Mouse (Mus musculus) hindbrain, embryonic 13.5 days (tissue): ENCODE results near the gene Tmem231. TPM values are rescaled to one million over a fixed set of nuclear protein-coding genes. Genes with fewer than 3 reads are reported as not detected.
A peak's percentile ranks its signal among the peaks of the same experiment; 100 is the strongest.
"Not testable (repeated sequence)": the region's sequence is repeated elsewhere in the genome, so short reads cannot be mapped to it uniquely, and the experiment has no call there.

Experiments used
- ATAC-seq: fragments of 200-750 bp; cut with Nextera tagmentation; 2 replicates; pipeline ENCODE4 v1.8.0; 2017; ENCODE audit warnings: moderate TSS enrichment; ENCODE audit not compliant: low FRiP score
- H3K27ac ChIP-seq: fragments of 300-500 bp; sonication (generic); 2 replicates; pipeline ENCODE4 v1.5.1; 2015; ENCODE audit warnings: inconsistent platforms, mild to moderate bottlenecking, moderate library complexity
- H3K27me3 ChIP-seq: fragments of 300-500 bp; sonication (generic); 2 replicates; pipeline ENCODE4 v1.6.1; 2015; ENCODE audit warnings: mild to moderate bottlenecking, inconsistent platforms
- H3K36me3 ChIP-seq: fragments of 300-500 bp; sonication (generic); 2 replicates; pipeline ENCODE4 v1.6.1; 2015; ENCODE audit warnings: mild to moderate bottlenecking, inconsistent platforms
- H3K4me1 ChIP-seq: fragments of 300-500 bp; sonication (generic); replicated peaks from 2 replicates; pipeline ENCODE4 v1.6.1; 2015; ENCODE audit warnings: inconsistent platforms
- H3K4me2 ChIP-seq: fragments of 300-500 bp; sonication (generic); 2 replicates; pipeline ENCODE4 v1.6.1; 2015; ENCODE audit warnings: inconsistent platforms, mild to moderate bottlenecking, moderate library complexity
- H3K4me3 ChIP-seq: fragments of 300-500 bp; sonication (generic); 2 replicates; pipeline ENCODE4 v1.5.1; 2015; ENCODE audit warnings: mild to moderate bottlenecking, inconsistent platforms
- H3K9ac ChIP-seq: fragments of 300-500 bp; sonication (generic); 2 replicates; pipeline ENCODE4 v1.6.1; 2015; ENCODE audit warnings: mild to moderate bottlenecking, inconsistent platforms
- H3K9me3 ChIP-seq: fragments of 300-500 bp; sonication (generic); 2 replicates; pipeline ENCODE4 v1.6.1; 2016; ENCODE audit warnings: inconsistent platforms
- WGBS: fragments of 180-500 bp; shearing (Covaris S2); methylation state at CpG from one replicate; pipeline ENCODE4 v1.1.7; 2015; 5-methylcytosine and 5-hydroxymethylcytosine counted together
- polyA plus RNA-seq: library from polyadenylated mRNA; unstranded; fragments of >200 nt; fragmentation: Nextera tagmentation; extraction: Ambion mirVana; gene quantifications from 2 replicates; pipeline ENCODE4 v1.2.1, GENCODE M21; 2015

The Tmem231 gene
- polyA plus RNA-seq, 1 experiment from 2014 or later = 16.8 TPM

DNA sequence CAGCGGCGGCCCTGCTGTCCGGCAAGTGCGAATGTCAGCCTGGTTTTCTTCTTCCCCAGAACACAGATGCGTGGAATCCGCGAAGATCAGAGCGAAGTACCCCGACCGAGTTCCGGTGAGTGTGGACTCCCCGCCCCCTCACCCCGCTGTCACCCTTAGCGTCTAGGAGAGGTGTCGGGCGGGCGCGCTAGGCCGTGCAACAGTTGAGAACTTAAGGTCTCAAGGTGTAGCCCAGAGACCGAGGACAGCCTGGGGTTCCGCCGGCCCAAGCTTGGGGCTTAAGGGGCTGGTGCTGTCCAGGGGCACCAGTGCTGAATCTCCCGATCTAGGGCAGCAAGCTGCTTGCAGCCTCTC is 7.4 kb upstream of the Tmem231 start:
- Histone ChIP-seq H3K4me3 (peak overlapping the region; percentile 99), H3K4me2 (peak overlapping the region; percentile 100), H3K4me1 (peaks cover 22% of the 10 kb centered on the region), H3K9me3 (no peaks in the 10 kb centered on the region), H3K27ac (peak overlapping the region; percentile 82), H3K9ac (peak overlapping the region; percentile 98), H3K27me3 (no peaks in the 10 kb centered on the region), H3K36me3 (peaks cover 38% of the 10 kb centered on the region)
- WGBS = under 1% methylated on average over 23 of the region's 23 CpGs
- peak; percentile 30 for ATAC-seq

DNA sequence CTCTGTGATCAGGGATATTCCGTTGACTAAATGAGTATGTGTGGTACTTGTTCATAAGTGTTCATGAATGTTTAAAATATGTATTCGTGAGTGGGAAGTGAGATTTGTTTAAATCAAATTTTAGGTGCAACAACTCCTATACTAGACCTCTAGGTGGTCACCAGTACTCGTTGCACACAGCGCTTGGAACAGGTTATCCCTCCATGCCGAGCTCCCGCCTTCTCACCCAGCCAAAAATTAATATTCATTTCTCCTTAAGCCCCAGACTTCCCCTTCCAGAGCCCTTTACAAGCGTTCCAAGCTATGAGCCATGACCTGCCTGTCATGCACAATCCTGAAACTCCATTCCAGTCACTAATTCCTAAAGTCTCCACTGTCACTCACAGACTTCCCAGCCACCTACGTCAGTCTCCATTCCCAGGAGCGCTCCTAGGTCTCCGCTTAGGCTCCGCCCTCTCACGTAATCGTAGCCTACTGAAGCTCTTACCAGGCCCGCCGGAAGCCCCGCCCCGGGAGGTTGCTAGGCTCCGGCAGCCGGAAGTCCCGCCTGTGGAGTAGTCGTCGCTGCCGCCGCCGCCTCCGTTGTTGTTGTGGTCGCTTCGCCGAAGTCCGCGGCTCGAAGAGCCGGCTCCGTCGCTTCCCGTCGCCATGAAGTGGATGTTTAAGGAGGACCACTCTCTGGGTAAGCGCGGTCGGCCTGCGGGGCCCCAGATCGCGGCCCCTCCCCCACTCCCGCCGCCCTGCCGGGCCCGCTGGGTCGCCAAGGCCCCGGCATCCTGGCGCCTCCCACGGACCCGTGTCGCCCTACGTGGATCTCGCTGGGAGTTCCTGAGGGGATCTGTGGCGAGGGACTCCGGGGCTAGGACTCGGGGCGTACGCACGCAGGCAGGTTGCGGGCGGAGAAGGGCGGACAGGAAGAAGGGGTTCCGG is 6.8 kb upstream of the Tmem231 start, which contains the start of gene Gabarapl2:
Gabarapl2 (plus strand) TSS at position 533 of the 930 bp plus-strand sequence.
- Histone ChIP-seq H3K9ac (peak within 1 kb of the TSS; percentile 98), H3K36me3 (peaks cover 32% of the 10 kb centered on the region), H3K4me1 (peaks cover 22% of the 10 kb centered on the region), H3K9me3 (no peaks in the 10 kb centered on the region), H3K27ac (peak within 1 kb of the TSS; percentile 82), H3K4me3 (peak within 1 kb of the TSS; percentile 99), H3K27me3 (no peaks in the 10 kb centered on the region), H3K4me2 (peak within 1 kb of the TSS; percentile 100)
- WGBS = under 1% methylated on average over 65 of the region's 65 CpGs
- ATAC-seq = peak; percentile 96

- no peaks in the 10 kb centered on the region for H3K9me3 ChIP-seq
- H3K4me3 ChIP-seq = peak overlapping the region; percentile 99
- WGBS = 11% methylated on average over 10 of the region's 10 CpGs
- 0 out of 2 replicates have a peak overlapping the region, but pooled peaks have one; percentile 40 for H3K27ac ChIP-seq
- peaks cover 25% of the 10 kb centered on the region for H3K36me3 ChIP-seq
- H3K27me3 ChIP-seq = no peaks in the 10 kb centered on the region
- H3K4me2 ChIP-seq = peak overlapping the region; percentile 61
- peak; percentile 64 for ATAC-seq
- peaks cover 22% of the 10 kb centered on the region for H3K4me1 ChIP-seq
- H3K9ac ChIP-seq = peak overlapping the region; percentile 56; the same call in 1 of the 2 replicates
Observed at GRCm38 (mm10) chr8:111939516-111940142, 5.9 kb upstream of the Tmem231 start.

DNA sequence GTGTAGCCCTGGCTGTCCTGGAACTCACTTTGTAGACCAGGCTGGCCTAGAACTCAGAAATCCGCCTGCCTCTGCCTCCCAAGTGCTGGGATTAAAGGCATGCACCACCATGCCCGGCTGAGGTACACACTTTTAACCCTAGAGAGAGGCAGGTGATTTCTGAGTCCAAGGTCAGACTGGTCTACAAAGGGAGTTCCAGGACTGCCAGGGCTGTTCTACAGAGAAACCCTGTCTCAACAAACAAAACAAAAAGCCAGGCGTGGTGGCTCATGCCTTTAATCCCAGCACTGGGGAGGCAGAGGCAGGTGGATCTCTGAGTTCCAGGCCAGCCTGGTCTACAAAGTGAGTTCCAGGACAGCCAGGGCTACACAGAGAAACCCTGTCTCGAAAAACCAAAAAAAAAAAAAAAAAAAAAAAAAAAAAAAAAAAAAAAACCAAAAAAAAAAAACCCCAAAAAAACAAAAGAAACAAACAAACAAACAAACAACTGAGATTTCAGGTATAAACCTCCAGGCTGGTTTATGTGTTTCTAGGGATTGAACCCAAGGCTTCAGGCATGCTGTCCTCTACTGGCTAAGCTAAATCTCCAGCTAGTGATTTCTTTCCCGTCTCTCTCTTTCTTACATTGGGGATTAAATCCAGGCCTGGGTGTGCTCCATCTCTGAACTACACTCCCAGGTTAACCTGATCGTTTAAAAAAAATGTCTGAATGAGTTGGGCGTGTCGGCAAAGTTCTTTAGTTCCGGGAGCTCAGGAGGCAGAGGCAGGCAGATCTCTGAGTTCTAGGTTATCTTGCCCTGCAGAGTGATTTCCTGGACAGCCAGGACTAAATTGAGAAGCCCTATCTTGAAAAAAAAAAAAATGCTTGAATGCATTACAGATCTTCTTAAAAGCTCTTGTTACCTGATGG is 4.7 kb upstream of the Tmem231 start:
- H3K27ac ChIP-seq, H3K4me3 ChIP-seq, H3K9ac ChIP-seq, ATAC-seq, H3K9me3 ChIP-seq, H3K27me3 ChIP-seq, H3K4me2 ChIP-seq: not testable (repeated sequence)
- Histone ChIP-seq H3K36me3 (peaks cover 13% of the 10 kb centered on the region), H3K4me1 (peaks cover 26% of the 10 kb centered on the region)
- 87% methylated on average over 9 of the region's 9 CpGs for WGBS

DNA sequence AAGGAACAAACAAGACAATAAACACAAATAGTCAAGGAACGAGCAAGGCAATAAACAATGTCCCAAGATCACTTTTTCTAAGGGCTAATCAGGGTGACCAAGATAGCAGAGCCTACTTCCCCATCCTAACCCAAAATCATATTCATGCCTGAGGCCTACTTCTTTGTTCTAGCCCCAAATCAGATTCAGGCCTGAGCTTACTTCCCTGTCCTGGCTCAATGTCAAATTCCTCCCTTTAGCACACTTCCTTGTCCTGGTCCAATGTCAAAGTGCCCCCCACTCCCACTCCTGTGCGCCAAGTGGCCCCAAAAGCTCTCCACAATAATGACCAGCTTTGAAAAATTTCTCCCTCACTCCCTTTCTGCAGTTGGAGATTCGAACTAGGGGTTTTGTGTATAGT is 3.5 kb upstream of the Tmem231 start:
- Histone ChIP-seq H3K9me3 (no peaks in the 10 kb centered on the region), H3K4me2 (no peak overlapping the region), H3K27ac (no peak overlapping the region), H3K9ac (no peak overlapping the region), H3K4me1 (peaks cover 34% of the 10 kb centered on the region), H3K36me3 (peaks cover 2% of the 10 kb centered on the region), H3K4me3 (no peak overlapping the region), H3K27me3 (no peaks in the 10 kb centered on the region)
- no peak for ATAC-seq
- 79% methylated on average over 3 of the region's 3 CpGs for WGBS

GRCm38 (mm10) chr8:111934201-111934600 is 520 bp upstream of the Tmem231 start:
- ATAC-seq = peak; percentile 26
- H3K4me2 ChIP-seq = peak overlapping the region; percentile 90
- H3K36me3 ChIP-seq = 0 out of 2 replicates have a peak, but pooled peaks cover 3% of the 10 kb centered on the region
- peaks cover 21% of the 10 kb centered on the region for H3K4me1 ChIP-seq
- WGBS = 96% methylated on average over 2 of the region's 2 CpGs
- H3K9me3 ChIP-seq = no peaks in the 10 kb centered on the region
- no peak overlapping the region for H3K9ac ChIP-seq
- H3K27ac ChIP-seq = peak overlapping the region; percentile 95; the same call in 1 of the 2 replicates
- no peak overlapping the region for H3K4me3 ChIP-seq
- no peaks in the 10 kb centered on the region for H3K27me3 ChIP-seq

GRCm38 (mm10) chr8:111932580-111933336 is 923 bp downstream of the Tmem231 start:
- peaks cover 21% of the 10 kb centered on the region for H3K4me1 ChIP-seq
- WGBS = 32% methylated on average over 19 of the region's 19 CpGs
- H3K9me3 ChIP-seq = no peaks in the 10 kb centered on the region
- peak overlapping the region; percentile 95 for H3K27ac ChIP-seq
- H3K27me3 ChIP-seq = no peaks in the 10 kb centered on the region
- no peak for ATAC-seq
- H3K36me3 ChIP-seq = 0 out of 2 replicates have a peak, but pooled peaks cover 3% of the 10 kb centered on the region
- H3K4me2 ChIP-seq = peak overlapping the region; percentile 90
- H3K4me3 ChIP-seq = peak overlapping the region; percentile 67
- peak overlapping the region; percentile 82 for H3K9ac ChIP-seq

DNA sequence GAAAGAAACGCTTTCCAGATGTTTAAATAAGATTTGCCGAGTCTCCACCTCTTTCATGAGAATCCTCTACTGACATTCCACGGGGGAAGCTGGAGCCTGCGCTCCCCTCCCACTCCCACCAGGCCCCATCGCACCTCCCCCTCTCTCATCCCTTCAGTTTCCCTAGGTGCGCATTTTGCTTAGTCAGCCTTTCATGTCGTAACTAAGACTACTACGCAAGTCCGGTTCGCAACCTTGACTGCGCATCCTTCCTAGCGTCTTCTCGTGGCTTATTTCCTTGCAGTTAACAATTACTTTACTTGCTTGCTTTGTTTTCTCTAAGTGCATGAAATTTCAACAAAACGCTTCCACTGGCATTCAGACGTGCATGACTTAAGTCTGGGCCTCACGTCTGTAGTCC is 2.0 kb downstream of the Tmem231 start:
- no peak overlapping the region for H3K9ac ChIP-seq
- 83% methylated on average over 16 of the region's 16 CpGs for WGBS
- H3K4me2 ChIP-seq = no peak overlapping the region
- no peak overlapping the region for H3K27ac ChIP-seq
- no peak overlapping the region for H3K4me3 ChIP-seq
- peaks cover 21% of the 10 kb centered on the region for H3K4me1 ChIP-seq
- no peaks in the 10 kb centered on the region for H3K27me3 ChIP-seq
- no peaks in the 10 kb centered on the region for H3K9me3 ChIP-seq
- H3K36me3 ChIP-seq = 0 out of 2 replicates have a peak, but pooled peaks cover 3% of the 10 kb centered on the region
- no peak for ATAC-seq

DNA sequence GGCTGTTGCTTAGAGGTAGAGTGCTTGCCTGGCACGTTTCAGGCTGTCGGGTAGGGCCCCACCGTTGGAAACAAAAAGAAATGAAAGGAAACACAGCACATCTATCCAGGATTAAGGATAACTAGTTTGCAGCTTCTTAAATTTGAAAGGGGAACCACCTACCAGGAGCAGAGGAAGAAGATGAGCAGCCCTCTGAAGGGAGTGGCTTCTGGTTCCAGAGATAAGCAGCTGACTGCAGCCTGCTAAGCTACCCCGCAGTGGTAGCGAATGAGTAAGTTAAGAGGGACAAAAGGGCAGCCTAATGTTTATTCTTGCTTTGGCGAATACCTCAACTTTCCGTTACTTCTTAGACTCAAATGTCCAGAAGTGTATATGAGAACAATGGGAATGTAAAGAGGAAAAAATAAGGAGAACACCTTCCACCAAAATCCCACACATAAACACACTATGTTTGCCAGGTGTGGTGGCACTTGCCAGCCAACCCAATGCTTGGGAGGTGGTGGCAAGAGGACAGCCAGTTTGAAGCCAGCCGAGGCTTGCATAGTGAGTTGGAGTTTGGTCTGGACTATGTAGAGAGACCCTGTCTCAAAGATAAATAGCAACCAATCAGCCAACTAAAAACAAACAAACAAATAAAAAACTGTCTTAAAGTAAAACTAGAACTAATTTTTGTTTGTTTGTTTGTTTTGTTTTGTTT is 3.9 kb downstream of the Tmem231 start:
- H3K36me3 ChIP-seq = 0 out of 2 replicates have a peak, but pooled peaks cover 3% of the 10 kb centered on the region
- H3K9ac ChIP-seq = no peak overlapping the region
- no peak overlapping the region for H3K4me2 ChIP-seq
- no peak for ATAC-seq
- H3K27me3 ChIP-seq = no peaks in the 10 kb centered on the region
- no peaks in the 10 kb centered on the region for H3K9me3 ChIP-seq
- H3K4me3 ChIP-seq = no peak overlapping the region
- H3K4me1 ChIP-seq = peaks cover 21% of the 10 kb centered on the region
- 79% methylated on average over 8 of the region's 8 CpGs for WGBS
- H3K27ac ChIP-seq = no peak overlapping the region

GRCm38 (mm10) chr8:111924976-111925375 is 8.7 kb downstream of the Tmem231 start:
- no peaks in the 10 kb centered on the region for H3K9me3 ChIP-seq
- H3K36me3 ChIP-seq = 0 out of 2 replicates have a peak, but pooled peaks cover 3% of the 10 kb centered on the region
- H3K4me3 ChIP-seq = no peak overlapping the region
- H3K27ac ChIP-seq = no peak overlapping the region
- 90% methylated on average over 7 of the region's 7 CpGs for WGBS
- no peak overlapping the region for H3K9ac ChIP-seq
- no peak overlapping the region for H3K4me2 ChIP-seq
- ATAC-seq = no peak
- no peaks in the 10 kb centered on the region for H3K4me1 ChIP-seq
- H3K27me3 ChIP-seq = no peaks in the 10 kb centered on the region

- Histone ChIP-seq H3K4me2 (no peak overlapping the region), H3K9me3 (no peaks in the 10 kb centered on the region), H3K4me3 (no peak overlapping the region), H3K27me3 (no peaks in the 10 kb centered on the region), H3K36me3 (peaks cover 6% of the 10 kb centered on the region), H3K4me1 (no peaks in the 10 kb centered on the region), H3K27ac (no peak overlapping the region), H3K9ac (no peak overlapping the region)
- 33% methylated on average over 10 of the region's 10 CpGs for WGBS
- ATAC-seq = no peak
Observed at GRCm38 (mm10) chr8:111923383-111923804, 10.3 kb downstream of the Tmem231 start.
